Mouse (Mus musculus): ENCODE measurements around the gene Itgam.

- TF ChIP-seq CTCF (IDR thresholded peaks at IDR 0.05; ENCODE audit: borderline replicate concordance, extremely low read depth, insufficient read depth, insufficient read length): no peak
- no peak for TF ChIP-seq POLR2A (IDR thresholded peaks at IDR 0.05; ENCODE audit: borderline replicate concordance, extremely low read depth, insufficient read depth, insufficient read length, poor library complexity, severe bottlenecking)
Observed at GRCm38 (mm10) chr7:128032290-128032988, 30.0 kb upstream of the Itgam start.

Measured in brain, embryonic 14.5 days (tissue).